Mouse (Mus musculus): ENCODE measurements at regions not wholly inside any gene's neighbourhood (a gene's known extent, or its start where the extent isn't known, plus 50 kb on each side); places are given as distances from the start of the nearest gene placed in this dataset.

DNA sequence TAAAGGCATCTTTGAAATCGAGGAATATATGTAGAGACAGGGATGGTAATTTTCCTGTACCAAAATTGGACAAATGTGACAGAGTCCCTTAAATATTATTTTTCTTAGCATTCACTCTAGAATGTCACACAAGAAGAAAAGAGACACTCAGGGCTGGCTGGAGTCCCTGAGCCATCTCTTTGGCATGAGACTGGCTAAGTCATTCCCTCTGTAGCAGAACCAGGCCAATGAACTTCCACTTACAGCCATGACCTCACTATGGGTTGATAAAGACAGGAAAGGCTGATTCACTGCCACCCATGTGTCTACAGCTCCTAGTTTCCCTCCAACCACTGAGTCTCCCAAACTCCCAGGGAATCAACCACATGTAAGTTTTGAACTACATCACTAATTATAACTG lies 438.4 kb upstream of the Sox11 start:
- Histone ChIP-seq H3K4me1 (ENCODE audit: control insufficient read depth, insufficient read depth, insufficient read length, low read length) (no peaks in the 10 kb centered on the region), H3K27me3 (ENCODE audit: control insufficient read depth, insufficient read depth, low read length) (no peaks in the 10 kb centered on the region), H3K27ac (ENCODE audit: insufficient read depth, low read depth, low read length) (no peak overlapping the region), H3K36me3 (ENCODE audit: control insufficient read depth, insufficient read depth, low read length) (no peaks in the 10 kb centered on the region), H3K4me3 (ENCODE audit: low read depth, low read length) (no peak overlapping the region)
- no peak for TF ChIP-seq CTCF (IDR thresholded peaks at IDR 0.05; ENCODE audit: extremely low read depth, insufficient read length, insufficient replicate concordance, low read depth, low read length)
- TF ChIP-seq POLR2A (IDR thresholded peaks at IDR 0.05; ENCODE audit: low read depth, low read length), result no peak
- WGBS, result 78% methylated on average over 1 of the region's 1 CpGs

GRCm38 (mm10) chr12:27765948-27766347 lies 423.6 kb upstream of the Sox11 start:
- WGBS, result 19% methylated on average over 1 of the region's 1 CpGs
- H3K4me1 ChIP-seq (ENCODE audit: control insufficient read depth, insufficient read depth, insufficient read length, low read length), result no peaks in the 10 kb centered on the region
- TF ChIP-seq POLR2A (IDR thresholded peaks at IDR 0.05; ENCODE audit: low read depth, low read length) (no peak), CTCF (IDR thresholded peaks at IDR 0.05; ENCODE audit: extremely low read depth, insufficient read length, insufficient replicate concordance, low read depth, low read length) (no peak)
- no peak overlapping the region for H3K27ac ChIP-seq (ENCODE audit: insufficient read depth, low read depth, low read length)
- H3K27me3 ChIP-seq (ENCODE audit: control insufficient read depth, insufficient read depth, low read length), result no peaks in the 10 kb centered on the region
- no peak overlapping the region for H3K4me3 ChIP-seq (ENCODE audit: low read depth, low read length)
- no peaks in the 10 kb centered on the region for H3K36me3 ChIP-seq (ENCODE audit: control insufficient read depth, insufficient read depth, low read length)

GRCm38 (mm10) chr12:27759016-27759415 lies 416.6 kb upstream of the Sox11 start:
- no peak overlapping the region for H3K27ac ChIP-seq (ENCODE audit: insufficient read depth, low read depth, low read length)
- no peaks in the 10 kb centered on the region for H3K4me1 ChIP-seq (ENCODE audit: control insufficient read depth, insufficient read depth, insufficient read length, low read length)
- TF ChIP-seq POLR2A (IDR thresholded peaks at IDR 0.05; ENCODE audit: low read depth, low read length) (no peak), CTCF (IDR thresholded peaks at IDR 0.05; ENCODE audit: extremely low read depth, insufficient read length, insufficient replicate concordance, low read depth, low read length) (no peak)
- no peaks in the 10 kb centered on the region for H3K27me3 ChIP-seq (ENCODE audit: control insufficient read depth, insufficient read depth, low read length)
- no peak overlapping the region for H3K4me3 ChIP-seq (ENCODE audit: low read depth, low read length)
- no peaks in the 10 kb centered on the region for H3K36me3 ChIP-seq (ENCODE audit: control insufficient read depth, insufficient read depth, low read length)

DNA sequence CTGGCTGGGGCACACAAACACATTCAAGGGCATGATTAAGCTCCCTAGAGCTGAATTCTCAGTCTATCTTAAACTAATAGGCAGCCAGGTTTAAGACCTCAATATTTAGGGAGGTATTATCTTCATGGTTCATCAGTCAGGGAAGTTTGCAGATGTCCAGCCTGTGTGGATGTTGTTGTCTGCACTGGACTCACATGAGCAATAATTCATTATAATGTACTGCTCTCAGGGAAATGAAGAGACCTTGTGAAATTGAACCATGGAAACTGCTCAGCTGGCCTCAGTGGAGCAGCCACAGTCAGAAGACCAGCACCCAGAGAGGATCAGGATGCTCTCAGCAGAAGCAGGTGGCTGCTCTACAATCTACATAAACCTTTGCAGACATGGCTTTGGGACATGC lies 415.3 kb upstream of the Sox11 start:
- Histone ChIP-seq H3K27ac (ENCODE audit: insufficient read depth, low read depth, low read length) (no peak overlapping the region), H3K4me3 (ENCODE audit: low read depth, low read length) (no peak overlapping the region), H3K36me3 (ENCODE audit: control insufficient read depth, insufficient read depth, low read length) (no peaks in the 10 kb centered on the region), H3K4me1 (ENCODE audit: control insufficient read depth, insufficient read depth, insufficient read length, low read length) (no peaks in the 10 kb centered on the region), H3K27me3 (ENCODE audit: control insufficient read depth, insufficient read depth, low read length) (no peaks in the 10 kb centered on the region)
- no peak for TF ChIP-seq CTCF (IDR thresholded peaks at IDR 0.05; ENCODE audit: extremely low read depth, insufficient read length, insufficient replicate concordance, low read depth, low read length)
- no peak for TF ChIP-seq POLR2A (IDR thresholded peaks at IDR 0.05; ENCODE audit: low read depth, low read length)

- no peaks in the 10 kb centered on the region for H3K4me1 ChIP-seq (ENCODE audit: control insufficient read depth, insufficient read depth, insufficient read length, low read length)
- no peaks in the 10 kb centered on the region for H3K36me3 ChIP-seq (ENCODE audit: control insufficient read depth, insufficient read depth, low read length)
- TF ChIP-seq POLR2A (IDR thresholded peaks at IDR 0.05; ENCODE audit: low read depth, low read length) (no peak), CTCF (IDR thresholded peaks at IDR 0.05; ENCODE audit: extremely low read depth, insufficient read length, insufficient replicate concordance, low read depth, low read length) (no peak)
- no peak overlapping the region for H3K27ac ChIP-seq (ENCODE audit: insufficient read depth, low read depth, low read length)
- no peaks in the 10 kb centered on the region for H3K27me3 ChIP-seq (ENCODE audit: control insufficient read depth, insufficient read depth, low read length)
- H3K4me3 ChIP-seq (ENCODE audit: low read depth, low read length), result no peak overlapping the region
- WGBS, result 53% methylated on average over 5 of the region's 5 CpGs
Measured at GRCm38 (mm10) chr12:27724619-27725200, 382.3 kb upstream of the Sox11 start.

DNA sequence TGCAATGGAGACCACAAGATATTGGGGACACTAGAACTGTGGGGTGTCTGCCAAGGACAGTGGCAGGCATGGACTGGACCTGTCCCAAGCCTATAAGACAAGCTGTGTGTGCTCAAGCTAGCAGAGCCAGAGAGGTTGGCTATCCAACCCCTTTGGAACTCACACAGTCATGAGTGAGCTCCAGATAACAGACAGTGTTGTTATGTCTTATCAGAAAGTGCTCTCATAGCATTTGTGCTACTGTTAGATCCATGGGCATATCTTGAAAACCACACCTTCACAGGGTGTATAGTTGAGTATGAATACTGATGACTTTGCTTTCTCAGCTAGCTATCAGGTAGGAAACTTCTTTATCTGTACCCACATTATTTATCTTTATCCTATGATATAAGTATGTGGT lies 338.1 kb upstream of the Sox11 start:
- H3K4me1 ChIP-seq (ENCODE audit: control insufficient read depth, insufficient read depth, insufficient read length, low read length), result no peaks in the 10 kb centered on the region
- TF ChIP-seq CTCF (IDR thresholded peaks at IDR 0.05; ENCODE audit: extremely low read depth, insufficient read length, insufficient replicate concordance, low read depth, low read length) (no peak), POLR2A (IDR thresholded peaks at IDR 0.05; ENCODE audit: low read depth, low read length) (no peak)
- H3K27me3 ChIP-seq (ENCODE audit: control insufficient read depth, insufficient read depth, low read length), result no peaks in the 10 kb centered on the region
- no peak overlapping the region for H3K27ac ChIP-seq (ENCODE audit: insufficient read depth, low read depth, low read length)
- H3K36me3 ChIP-seq (ENCODE audit: control insufficient read depth, insufficient read depth, low read length), result no peaks in the 10 kb centered on the region
- no peak overlapping the region for H3K4me3 ChIP-seq (ENCODE audit: low read depth, low read length)

GRCm38 (mm10) chr12:27673404-27673803 lies 331.0 kb upstream of the Sox11 start:
- Histone ChIP-seq H3K4me1 (ENCODE audit: control insufficient read depth, insufficient read depth, insufficient read length, low read length) (no peaks in the 10 kb centered on the region), H3K36me3 (ENCODE audit: control insufficient read depth, insufficient read depth, low read length) (no peaks in the 10 kb centered on the region), H3K4me3 (ENCODE audit: low read depth, low read length) (no peak overlapping the region), H3K27me3 (ENCODE audit: control insufficient read depth, insufficient read depth, low read length) (no peaks in the 10 kb centered on the region), H3K27ac (ENCODE audit: insufficient read depth, low read depth, low read length) (no peak overlapping the region)
- TF ChIP-seq POLR2A (IDR thresholded peaks at IDR 0.05; ENCODE audit: low read depth, low read length) (no peak), CTCF (IDR thresholded peaks at IDR 0.05; ENCODE audit: extremely low read depth, insufficient read length, insufficient replicate concordance, low read depth, low read length) (no peak)

DNA sequence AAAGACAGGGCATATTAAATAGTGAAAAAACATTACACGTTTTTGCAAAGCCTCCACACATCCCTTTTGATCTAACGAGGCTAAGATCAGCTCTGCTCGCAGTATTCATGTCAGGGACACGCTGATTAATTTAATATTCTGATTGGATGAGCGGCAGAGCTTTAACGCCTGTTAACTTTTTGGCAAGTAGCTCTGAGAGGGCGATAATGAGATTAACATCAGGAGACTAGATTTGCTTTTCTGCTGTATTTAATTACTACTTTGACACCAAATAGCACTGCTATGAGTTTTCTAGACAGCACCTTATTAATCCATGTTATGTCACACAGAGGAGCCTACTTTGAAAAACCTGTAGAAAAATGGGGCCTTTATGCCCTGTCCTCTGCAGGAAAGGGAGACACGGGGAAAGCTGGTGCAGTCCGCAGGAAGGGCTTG lies 328.3 kb upstream of the Sox11 start:
- H3K4me3 ChIP-seq (ENCODE audit: low read depth, low read length), result no peak overlapping the region
- no peak overlapping the region for H3K27ac ChIP-seq (ENCODE audit: insufficient read depth, low read depth, low read length)
- 56% methylated on average over 9 of the region's 9 CpGs for WGBS
- no peaks in the 10 kb centered on the region for H3K36me3 ChIP-seq (ENCODE audit: control insufficient read depth, insufficient read depth, low read length)
- H3K4me1 ChIP-seq (ENCODE audit: control insufficient read depth, insufficient read depth, insufficient read length, low read length), result no peaks in the 10 kb centered on the region
- TF ChIP-seq POLR2A (IDR thresholded peaks at IDR 0.05; ENCODE audit: low read depth, low read length) (no peak), CTCF (IDR thresholded peaks at IDR 0.05; ENCODE audit: extremely low read depth, insufficient read length, insufficient replicate concordance, low read depth, low read length) (no peak)
- no peaks in the 10 kb centered on the region for H3K27me3 ChIP-seq (ENCODE audit: control insufficient read depth, insufficient read depth, low read length)

All from small intestine, adult 2 months (tissue).